Mouse (Mus musculus): ENCODE measurements at regions not wholly inside any gene's neighbourhood (a gene's known extent, or its start where the extent isn't known, plus 50 kb on each side); places are given as distances from the start of the nearest gene placed in this dataset.
"Not testable (repeated sequence)": the region's sequence is repeated elsewhere in the genome, so short reads cannot be mapped to it uniquely, and the experiment has no call there.

DNA sequence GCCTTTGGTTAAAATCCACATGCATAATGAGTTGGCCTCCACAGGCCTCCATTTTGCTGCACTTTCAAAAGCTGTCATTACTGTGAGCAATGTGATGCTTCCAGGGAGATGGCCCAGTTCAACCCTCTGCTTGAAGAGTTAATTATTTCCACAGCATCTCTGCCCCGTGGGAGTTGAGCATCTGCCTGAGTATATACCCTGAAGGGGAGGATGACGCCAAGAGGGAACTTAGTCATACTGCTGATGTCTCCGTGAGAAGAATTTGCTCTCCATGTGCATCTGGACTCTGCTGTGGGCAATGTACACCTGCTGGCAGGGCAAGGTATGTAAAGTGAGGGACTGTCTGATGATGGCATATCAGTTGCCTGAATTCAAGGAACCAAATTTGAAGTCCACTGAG, 519.3 kb upstream of the Auts2 start:
- DNase-seq: no peak

DNA sequence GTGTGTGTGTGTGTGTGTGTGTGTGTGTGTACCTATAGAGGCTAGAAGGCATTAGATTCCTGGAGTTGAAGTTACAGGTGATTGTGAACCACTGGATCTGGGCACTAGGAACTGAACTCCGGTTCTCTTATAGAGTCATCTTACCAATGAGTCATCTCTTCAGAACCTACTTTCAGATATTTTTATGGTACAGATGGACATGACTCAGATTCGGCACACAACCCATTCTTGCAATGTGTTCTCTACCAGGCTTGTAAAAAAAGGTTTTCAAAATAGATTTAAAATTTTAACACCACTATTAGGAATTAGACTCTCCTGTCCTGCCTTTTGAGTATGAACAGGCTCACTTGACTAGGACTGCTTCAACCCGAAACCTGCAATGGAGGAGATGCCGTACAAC, 504.3 kb upstream of the Auts2 start:
- DNase-seq: no peak

- DNase-seq: no peak
Observed at GRCm38 (mm10) chr5:133045637-133046036, 502.5 kb upstream of the Auts2 start.

GRCm38 (mm10) chr5:133027590-133027989, 484.4 kb upstream of the Auts2 start:
- DNase-seq: no peak

DNA sequence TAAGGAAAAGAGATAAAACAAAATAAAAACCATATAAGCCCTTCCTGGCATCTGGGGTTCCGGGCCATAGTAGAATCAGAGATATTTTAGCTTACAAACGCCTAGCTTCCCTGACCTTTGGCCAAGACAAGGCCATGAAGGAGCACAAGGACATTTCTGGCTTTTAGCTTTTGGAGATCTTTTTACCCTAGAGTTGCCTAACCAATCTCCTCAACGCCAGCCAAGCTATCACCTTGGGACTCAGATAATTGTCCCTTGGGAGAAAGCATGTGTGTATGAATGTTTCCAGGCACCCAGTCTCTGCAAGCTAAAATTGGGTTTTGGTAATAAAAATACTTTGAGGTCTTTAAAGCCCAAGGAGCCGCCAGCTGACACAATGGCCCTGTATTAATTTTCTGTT, 482.0 kb upstream of the Auts2 start:
- DNase-seq: no peak

DNA sequence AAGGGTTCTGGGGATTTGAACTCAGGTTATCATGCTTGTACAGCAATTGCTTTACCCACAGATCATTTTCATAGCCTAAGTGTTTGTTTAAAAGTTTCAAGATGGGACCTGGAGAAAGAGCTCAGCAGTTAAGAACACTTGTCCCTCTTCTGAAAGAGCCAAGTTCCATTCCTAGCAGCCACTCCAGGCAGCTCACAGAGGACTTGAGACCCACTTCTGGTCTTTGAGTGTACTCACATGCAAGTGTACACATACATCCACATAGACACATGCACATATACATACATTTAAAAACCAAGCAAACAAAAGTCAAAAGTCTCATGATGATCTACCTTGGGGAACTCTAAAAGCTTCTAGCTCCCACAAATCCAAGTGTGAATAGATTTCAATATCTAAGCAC, 477.7 kb upstream of the Auts2 start:
- DNase-seq: no peak

GRCm38 (mm10) chr5:133020116-133020515, 477.0 kb upstream of the Auts2 start:
- DNase-seq: no peak

GRCm38 (mm10) chr5:133010624-133011575, 467.8 kb upstream of the Auts2 start:
- no peak for DNase-seq

GRCm38 (mm10) chr5:132982866-132983265, 439.7 kb upstream of the Auts2 start:
- DNase-seq: peak; percentile 30

- DNase-seq: no peak
Observed at GRCm38 (mm10) chr5:132979013-132979412, 435.9 kb upstream of the Auts2 start.

GRCm38 (mm10) chr5:132975303-132975932, 432.3 kb upstream of the Auts2 start:
- no peak for DNase-seq

GRCm38 (mm10) chr5:132974876-132975275, 431.7 kb upstream of the Auts2 start:
- no peak for DNase-seq

GRCm38 (mm10) chr5:132971046-132971445, 427.9 kb upstream of the Auts2 start:
- DNase-seq: no peak

DNA sequence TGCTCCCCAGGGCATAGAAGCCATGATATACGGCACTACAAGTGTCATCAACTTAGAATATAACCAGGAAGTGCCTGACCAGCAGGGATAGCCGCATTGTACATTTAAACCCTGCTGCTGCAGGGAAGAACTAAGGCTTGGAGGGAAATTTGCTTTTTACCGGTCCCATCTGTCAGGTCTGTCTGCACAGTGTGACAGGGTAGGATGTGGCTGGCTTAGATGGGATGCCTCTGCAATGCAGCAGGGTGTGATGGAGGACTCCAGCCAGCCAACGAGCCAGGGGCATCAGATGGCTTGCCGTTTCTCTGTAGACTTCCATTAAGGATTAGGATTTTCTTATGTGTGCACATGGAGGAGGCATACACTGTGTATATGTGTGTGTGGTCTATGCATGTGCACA, 426.2 kb upstream of the Auts2 start:
- DNase-seq: no peak

- DNase-seq: no peak
Observed at GRCm38 (mm10) chr5:132959901-132960300, 416.8 kb upstream of the Auts2 start.

DNA sequence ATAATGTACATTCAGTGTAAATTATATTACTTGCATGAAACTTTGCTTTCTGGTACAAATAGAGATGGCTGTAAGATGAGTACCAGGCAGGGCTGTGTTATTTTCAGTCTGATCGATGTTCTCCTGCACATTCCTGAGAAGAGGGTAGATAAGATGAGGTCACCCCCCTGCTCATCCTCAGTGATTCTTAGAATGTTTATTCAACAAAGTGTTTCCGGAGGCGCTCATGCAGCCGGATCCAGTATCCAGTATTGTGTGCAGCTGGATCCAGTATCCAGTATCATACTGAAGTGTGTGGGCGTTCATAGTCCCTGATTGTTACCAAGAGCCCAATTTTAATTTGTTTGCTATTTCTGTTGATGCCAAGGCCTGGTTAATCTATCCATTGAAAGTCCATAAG, 413.0 kb upstream of the Auts2 start:
- no peak for DNase-seq

GRCm38 (mm10) chr5:132955051-132955450, 411.9 kb upstream of the Auts2 start:
- no peak for DNase-seq

- DNase-seq: no peak
Observed at GRCm38 (mm10) chr5:132933439-132933980, 390.4 kb upstream of the Auts2 start.

GRCm38 (mm10) chr5:132929955-132930354, 386.8 kb upstream of the Auts2 start:
- DNase-seq: not testable (repeated sequence)

GRCm38 (mm10) chr5:132923365-132923764, 380.2 kb upstream of the Auts2 start:
- DNase-seq: no peak

DNA sequence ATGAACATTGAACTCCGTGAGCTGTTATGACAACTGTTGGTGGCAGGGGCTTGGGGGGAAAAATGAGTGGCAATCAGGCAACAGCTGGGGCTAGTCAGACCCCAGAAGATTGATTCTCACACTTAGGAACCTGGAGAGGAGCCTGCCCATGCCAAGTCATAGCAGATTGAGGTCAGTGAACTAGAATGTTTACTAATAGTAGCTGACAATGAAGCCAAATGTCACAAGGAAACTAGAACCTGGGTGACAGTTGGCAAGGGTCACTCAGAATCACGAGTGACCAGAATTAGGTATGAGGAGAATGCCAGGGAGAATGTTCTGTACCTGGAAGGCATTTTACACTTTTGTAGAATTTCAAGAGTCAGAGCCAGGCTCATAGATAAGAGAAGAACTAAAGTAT, 365.9 kb upstream of the Auts2 start:
- DNase-seq: no peak

DNA sequence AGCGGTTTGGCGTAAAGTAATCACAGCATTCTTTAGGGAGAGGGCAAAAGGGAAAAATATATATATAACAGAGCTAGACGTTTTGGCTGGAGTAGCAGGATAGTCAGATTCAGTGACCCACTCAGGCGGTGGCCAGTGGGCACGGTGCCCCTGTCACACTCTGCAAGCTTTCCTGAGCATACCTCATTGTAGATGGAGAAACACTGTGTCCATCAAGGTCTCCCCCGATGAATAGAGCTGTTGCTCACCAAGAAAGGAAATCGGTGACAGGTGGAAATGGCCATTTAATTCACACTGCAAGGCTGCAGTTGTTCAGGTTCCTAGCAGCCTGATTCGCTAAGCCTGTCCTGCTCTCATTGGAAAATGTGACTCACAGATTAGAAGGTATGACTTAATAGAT, 365.1 kb upstream of the Auts2 start:
- DNase-seq: no peak

DNA sequence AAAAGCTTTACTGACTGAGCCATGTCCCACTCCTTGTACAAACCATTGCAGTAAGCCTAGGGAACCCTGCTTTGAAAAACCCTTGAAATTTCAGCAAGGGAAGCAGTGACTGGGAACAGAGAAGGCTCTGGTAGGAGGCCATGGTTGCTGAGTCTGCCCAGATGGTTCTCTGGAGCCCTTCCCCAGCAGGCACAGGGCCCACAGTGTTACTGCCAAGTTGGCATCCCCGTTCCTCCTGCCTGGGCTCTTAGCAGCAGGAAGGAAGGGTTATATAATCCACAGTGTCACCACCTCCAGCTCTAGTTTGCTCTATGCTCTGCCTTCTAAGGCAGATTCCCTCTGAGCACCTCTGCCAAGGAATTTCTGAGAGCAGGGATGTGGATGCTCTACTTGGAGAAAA, 349.4 kb upstream of the Auts2 start:
- peak; percentile 7 for DNase-seq

- DNase-seq: no peak
Observed at GRCm38 (mm10) chr5:132884130-132884529, 341.0 kb upstream of the Auts2 start.

All from kidney, adult 11 months (tissue).